Mouse (Mus musculus) heart, postnatal 0 days (tissue): Measurements from ENCODE around the gene Insig1. TPM values are rescaled to one million over a fixed set of nuclear protein-coding genes. Genes with fewer than 3 reads are reported as not detected.

Experiments
- ATAC-seq: fragments of 200-750 bp; cut with Nextera tagmentation; 2 replicates; pipeline ENCODE4 v1.8.0; 2017; ENCODE audit warnings: low read depth, moderate number of reproducible peaks, moderate library complexity; ENCODE audit not compliant: insufficient read depth
- DNase-seq: peaks from one replicate; pipeline ENCODE4 v3.0.0-alpha.2; 2016; ENCODE audit warnings: low spot score
- H3K27ac ChIP-seq: fragments of 300-500 bp; sonication (generic); 2 replicates; pipeline ENCODE4 v1.5.1; 2014; ENCODE audit warnings: low read depth, mild to moderate bottlenecking
- H3K27me3 ChIP-seq: fragments of 300-500 bp; sonication (generic); 2 replicates; pipeline ENCODE4 v1.6.1; 2014; ENCODE audit warnings: low read length, mixed read lengths; ENCODE audit not compliant: control insufficient read depth, insufficient read depth
- H3K36me3 ChIP-seq: fragments of 300-500 bp; sonication (generic); replicated peaks from 2 replicates; pipeline ENCODE4 v1.6.1; 2014; ENCODE audit warnings: low read length, mixed read lengths; ENCODE audit not compliant: control insufficient read depth, insufficient read depth
- H3K4me1 ChIP-seq: fragments of 300-500 bp; sonication (generic); 2 replicates; pipeline ENCODE4 v1.6.1; 2014; ENCODE audit warnings: antibody characterized with exemption; ENCODE audit not compliant: control insufficient read depth, insufficient read depth
- H3K4me2 ChIP-seq: fragments of 300-500 bp; sonication (generic); 2 replicates; pipeline ENCODE4 v1.6.1; 2014; ENCODE audit warnings: low read depth, mild to moderate bottlenecking, low read length, moderate library complexity
- H3K4me3 ChIP-seq: fragments of 300-500 bp; sonication (generic); 2 replicates; pipeline ENCODE4 v1.5.1; 2014; ENCODE audit warnings: low read depth, low read length
- H3K9ac ChIP-seq: fragments of 300-500 bp; sonication (generic); replicated peaks from 2 replicates; pipeline ENCODE4 v1.6.1; 2014; ENCODE audit warnings: low read depth, low read length, mixed read lengths
- H3K9me3 ChIP-seq: fragments of 300-500 bp; sonication (generic); replicated peaks from 2 replicates; pipeline ENCODE4 v1.6.1; 2016; ENCODE audit warnings: low read length; ENCODE audit not compliant: control insufficient read depth
- CTCF ChIP-seq: IDR thresholded peaks from 2 replicates; pipeline ENCODE4 v1.5.1; 2016; ENCODE audit warnings: antibody characterized with exemption, control low read depth, low read depth
- EP300 ChIP-seq: IDR thresholded peaks from 2 replicates; pipeline ENCODE4 v1.6.1; 2016; ENCODE audit warnings: antibody characterized with exemption, low read depth
- WGBS: fragments of 180-500 bp; shearing (Covaris S2); extraction: QIAGEN DNeasy Blood & Tissue Kit; methylation state at CpG from one replicate; pipeline ENCODE4 v1.1.7; 2014; 5-methylcytosine and 5-hydroxymethylcytosine counted together
- polyA plus RNA-seq: library from polyadenylated mRNA; unstranded; fragments of >200 nt; fragmentation: Nextera tagmentation; extraction: Ambion mirVana; gene quantifications from 2 replicates; pipeline ENCODE4 v1.2.1, GENCODE M21; 2015
- total RNA-seq: library from RNA; depleted of rRNA; stranded (reverse); fragments of >200 nt; gene quantifications from 2 replicates; pipeline ENCODE4 v1.2.3, GENCODE M21; 2014; ENCODE audit warnings: low replicate concordance

The Insig1 gene
- total and polyA plus RNA-seq, 2 experiments from 2014 or later: 22.6 to 57.2 TPM

- Histone ChIP-seq H3K9ac (no peak overlapping the region), H3K36me3 (no peaks in the 10 kb centered on the region), H3K27ac (no peak overlapping the region), H3K4me2 (no peak overlapping the region), H3K27me3 (no peaks in the 10 kb centered on the region), H3K9me3 (no peaks in the 10 kb centered on the region), H3K4me1 (peaks cover 23% of the 10 kb centered on the region), H3K4me3 (no peak overlapping the region)
- no peak for ATAC-seq
- 82% methylated on average over 5 of the region's 5 CpGs for WGBS
- TF ChIP-seq CTCF (no peak), EP300 (no peak)
- DNase-seq: no peak
Observed at GRCm38 (mm10) chr5:28033826-28034225, 37.3 kb upstream of the Insig1 start.

- DNase-seq (no peak), ATAC-seq (no peak)
- no peak overlapping the region for H3K27ac ChIP-seq
- H3K4me2 ChIP-seq: no peak overlapping the region
- no peak for TF ChIP-seq CTCF
- TF ChIP-seq EP300: no peak
- H3K4me1 ChIP-seq: peaks cover 23% of the 10 kb centered on the region
- H3K9me3 ChIP-seq: no peaks in the 10 kb centered on the region
- no peak overlapping the region for H3K9ac ChIP-seq
- WGBS: 75% methylated on average over 1 of the region's 1 CpGs
- no peaks in the 10 kb centered on the region for H3K27me3 ChIP-seq
- no peaks in the 10 kb centered on the region for H3K36me3 ChIP-seq
- no peak overlapping the region for H3K4me3 ChIP-seq
Observed at GRCm38 (mm10) chr5:28036011-28036410, 35.2 kb upstream of the Insig1 start.

GRCm38 (mm10) chr5:28036518-28036917 is 34.6 kb upstream of the Insig1 start:
- Histone ChIP-seq H3K4me2 (no peak overlapping the region), H3K27me3 (no peaks in the 10 kb centered on the region), H3K4me1 (peaks cover 23% of the 10 kb centered on the region), H3K27ac (peak overlapping the region; percentile 75), H3K9ac (no peak overlapping the region), H3K9me3 (no peaks in the 10 kb centered on the region), H3K4me3 (no peak overlapping the region), H3K36me3 (no peaks in the 10 kb centered on the region)
- 85% methylated on average over 1 of the region's 1 CpGs for WGBS
- TF ChIP-seq EP300 (no peak), CTCF (no peak)
- no peak for ATAC-seq
- DNase-seq: no peak

GRCm38 (mm10) chr5:28037172-28037591 is 34.0 kb upstream of the Insig1 start:
- H3K9me3 ChIP-seq: no peaks in the 10 kb centered on the region
- H3K4me3 ChIP-seq: no peak overlapping the region
- 4% methylated on average over 3 of the region's 3 CpGs for WGBS
- no peaks in the 10 kb centered on the region for H3K36me3 ChIP-seq
- no peak overlapping the region for H3K9ac ChIP-seq
- H3K4me1 ChIP-seq: peaks cover 23% of the 10 kb centered on the region
- peak overlapping the region; percentile 75 for H3K27ac ChIP-seq
- peak; percentile 81 for ATAC-seq
- H3K4me2 ChIP-seq: peak overlapping the region; percentile 26
- DNase-seq: peak; percentile 69
- no peaks in the 10 kb centered on the region for H3K27me3 ChIP-seq
- TF ChIP-seq CTCF (no peak), EP300 (peak; percentile 74)

- H3K4me2 ChIP-seq: peak overlapping the region; percentile 26
- no peaks in the 10 kb centered on the region for H3K27me3 ChIP-seq
- peaks cover 25% of the 10 kb centered on the region for H3K4me1 ChIP-seq
- TF ChIP-seq CTCF (no peak), EP300 (no peak)
- no peak overlapping the region for H3K9ac ChIP-seq
- H3K4me3 ChIP-seq: no peak overlapping the region
- H3K9me3 ChIP-seq: no peaks in the 10 kb centered on the region
- H3K27ac ChIP-seq: peak overlapping the region; percentile 75
- ATAC-seq: peak; percentile 22; the same call in 1 of the 2 replicates
- DNase-seq: peak; percentile 21
- 9% methylated on average over 5 of the region's 5 CpGs for WGBS
- H3K36me3 ChIP-seq: no peaks in the 10 kb centered on the region
Observed at GRCm38 (mm10) chr5:28037639-28038038, 33.5 kb upstream of the Insig1 start.

GRCm38 (mm10) chr5:28038115-28038514 is 33.0 kb upstream of the Insig1 start:
- 2% methylated on average over 2 of the region's 2 CpGs for WGBS
- Histone ChIP-seq H3K4me2 (0 out of 2 replicates have a peak overlapping the region, but pooled peaks have one; percentile 26), H3K4me3 (no peak overlapping the region), H3K4me1 (peaks cover 26% of the 10 kb centered on the region), H3K36me3 (no peaks in the 10 kb centered on the region), H3K9ac (no peak overlapping the region), H3K27me3 (no peaks in the 10 kb centered on the region), H3K9me3 (no peaks in the 10 kb centered on the region), H3K27ac (peak overlapping the region; percentile 75)
- DNase-seq (peak; percentile 42), ATAC-seq (peak; percentile 72)
- no peak for TF ChIP-seq EP300
- TF ChIP-seq CTCF: no peak
